Mouse (Mus musculus) MEL (cell line): ENCODE measurements around the gene Gstm2. TPM values are rescaled to one million over a fixed set of nuclear protein-coding genes. Genes with fewer than 3 reads are reported as not detected.

Experiments used
- DNase-seq: peaks from one replicate; pipeline ENCODE4 v3.0.0; 2011; ENCODE audit warnings: low read depth, low spot score
- H3K27ac ChIP-seq: 2 replicates; pipeline ENCODE4 v1.5.1; 2012; ENCODE audit warnings: low read depth, mild to moderate bottlenecking, control low read depth, low read length, moderate library complexity; ENCODE audit not compliant: control insufficient read depth
- H3K27me3 ChIP-seq, 2 experiments: fragments of 150-350 bp in 1 of 2; sonication (generic) in 1 of 2; 2 replicates each; pipeline ENCODE4 v1.6.1; 2012; ENCODE audit warnings: low read length in 2 of 2, mild to moderate bottlenecking in 2 of 2, improper control_type of control experiment in 1 of 2, moderate library complexity in 1 of 2; ENCODE audit not compliant: insufficient read depth in 2 of 2, control insufficient read depth in 1 of 2
- H3K36me3 ChIP-seq, 2 experiments: 2 replicates each; pipeline ENCODE4 v1.6.1; 2012 to 2014; ENCODE audit warnings: low read length in 2 of 2, improper control_type of control experiment in 1 of 2, inconsistent platforms in 1 of 2, mild to moderate bottlenecking in 1 of 2; ENCODE audit not compliant: insufficient read depth in 2 of 2, control insufficient read depth in 1 of 2
- H3K4me1 ChIP-seq, 2 experiments: fragments of 150-350 bp in 1 of 2; sonication (generic) in 1 of 2; 2 replicates each; pipeline ENCODE4 v1.6.1; 2012; ENCODE audit warnings: low read length in 2 of 2, improper control_type of control experiment in 1 of 2, mild to moderate bottlenecking in 1 of 2; ENCODE audit not compliant: insufficient read depth in 2 of 2, control insufficient read depth in 1 of 2
- H3K4me3 ChIP-seq, 2 experiments: fragments of 150-350 bp in 1 of 2; sonication (generic) in 1 of 2; 2 replicates each; pipeline ENCODE4 v1.5.1; 2012; ENCODE audit warnings: low read depth in 2 of 2, low read length in 2 of 2, mild to moderate bottlenecking in 2 of 2, moderate library complexity in 2 of 2, control low read depth in 1 of 2, improper control_type of control experiment in 1 of 2; ENCODE audit not compliant: control insufficient read depth in 1 of 2, insufficient read depth in 1 of 2
- H3K79me2 ChIP-seq: 2 replicates; pipeline ENCODE4 v1.6.1; 2012; ENCODE audit warnings: mild to moderate bottlenecking, low read length, moderate library complexity; ENCODE audit not compliant: control insufficient read depth, poor library complexity, insufficient read depth
- H3K9ac ChIP-seq: 2 replicates; pipeline ENCODE4 v1.6.1; 2012; ENCODE audit warnings: low read depth, mild to moderate bottlenecking, control low read depth, low read length, moderate library complexity; ENCODE audit not compliant: control insufficient read depth, poor library complexity, severe bottlenecking
- H3K9me3 ChIP-seq: fragments of 150-350 bp; sonication (generic); replicated peaks from 2 replicates; pipeline ENCODE4 v1.6.1; 2012; ENCODE audit warnings: mild to moderate bottlenecking, low read length, improper control_type of control experiment, moderate library complexity; ENCODE audit not compliant: insufficient read depth
- BHLHE40 ChIP-seq: IDR thresholded peaks from 2 replicates; pipeline ENCODE4 v1.6.1; 2012; ENCODE audit warnings: low read depth, mild to moderate bottlenecking, inconsistent platforms, low read length, improper control_type of control experiment, borderline replicate concordance
- CTCF ChIP-seq, 3 experiments: IDR thresholded peaks in 2 of 3; conservative IDR thresholded peaks in 1 of 3; 2 replicates each; pipeline ENCODE4 v1.5.1; 2011 to 2012; ENCODE audit warnings: low read length in 3 of 3, low read depth in 2 of 3, mild to moderate bottlenecking in 2 of 3, improper control_type of control experiment in 1 of 3, inconsistent platforms in 1 of 3, mixed read lengths in 1 of 3, moderate library complexity in 1 of 3; ENCODE audit not compliant: control insufficient read depth in 1 of 3, insufficient read depth in 1 of 3, poor library complexity in 1 of 3, severe bottlenecking in 1 of 3
- ELF1 ChIP-seq: IDR thresholded peaks from 2 replicates; pipeline ENCODE4 v1.6.1; 2014; ENCODE audit warnings: low read depth, mild to moderate bottlenecking, inconsistent platforms, low read length, improper control_type of control experiment, moderate library complexity
- EP300 ChIP-seq, 2 experiments: IDR thresholded peaks; 2 replicates each; pipeline ENCODE4 v1.6.1; 2011; ENCODE audit warnings: improper control_type of control experiment in 2 of 2, low read length in 2 of 2, low read depth in 1 of 2, mild to moderate bottlenecking in 1 of 2
- ETS1 ChIP-seq: IDR thresholded peaks from 2 replicates; pipeline ENCODE4 v1.6.1; 2012; ENCODE audit warnings: low read depth, mild to moderate bottlenecking, inconsistent platforms, low read length, improper control_type of control experiment, moderate library complexity
- HCFC1 ChIP-seq: IDR thresholded peaks from 2 replicates; pipeline ENCODE4 v1.6.1; 2012; ENCODE audit warnings: low read depth, mild to moderate bottlenecking, inconsistent platforms, low read length, improper control_type of control experiment, moderate library complexity
- MAFK ChIP-seq: IDR thresholded peaks from 2 replicates; pipeline ENCODE4 v1.6.1; 2011; ENCODE audit warnings: low read depth, mild to moderate bottlenecking, low read length, improper control_type of control experiment, borderline replicate concordance
- MAZ ChIP-seq: IDR thresholded peaks from 2 replicates; pipeline ENCODE4 v1.6.1; 2012; ENCODE audit warnings: low read depth, mild to moderate bottlenecking, inconsistent platforms, low read length, improper control_type of control experiment
- MEF2A ChIP-seq: IDR thresholded peaks from 2 replicates; pipeline ENCODE4 v1.6.1; 2014; ENCODE audit warnings: low read depth, mild to moderate bottlenecking, inconsistent platforms, low read length, improper control_type of control experiment; ENCODE audit not compliant: poor library complexity, insufficient replicate concordance, severe bottlenecking; ENCODE audit errors: extremely low read depth
- MYC ChIP-seq: IDR thresholded peaks from 2 replicates; pipeline ENCODE4 v1.6.1; 2011; ENCODE audit warnings: low read depth, mild to moderate bottlenecking, low read length, improper control_type of control experiment, moderate library complexity
- NELFE ChIP-seq: IDR thresholded peaks from 2 replicates; pipeline ENCODE4 v1.6.1; 2011; ENCODE audit warnings: low read depth, low read length, improper control_type of control experiment
- NRF1 ChIP-seq: IDR thresholded peaks from 2 replicates; pipeline ENCODE4 v1.6.1; 2014; ENCODE audit warnings: low read depth, mild to moderate bottlenecking, inconsistent platforms, low read length, improper control_type of control experiment, moderate library complexity; ENCODE audit not compliant: poor library complexity, insufficient read depth, severe bottlenecking
- POLR2A ChIP-seq, 2 experiments: IDR thresholded peaks; 2 replicates each; pipeline ENCODE4 v1.6.1; 2011 to 2012; ENCODE audit warnings: low read length in 2 of 2, mild to moderate bottlenecking in 2 of 2, control low read depth in 1 of 2, improper control_type of control experiment in 1 of 2, low read depth in 1 of 2, moderate library complexity in 1 of 2; ENCODE audit not compliant: control insufficient read depth in 1 of 2, insufficient read depth in 1 of 2, poor library complexity in 1 of 2
- POLR2AphosphoS2 ChIP-seq: IDR thresholded peaks from 2 replicates; pipeline ENCODE4 v1.6.1; 2011; ENCODE audit warnings: low read length, improper control_type of control experiment
- RAD21 ChIP-seq: IDR thresholded peaks from 2 replicates; pipeline ENCODE4 v1.6.1; 2011; ENCODE audit warnings: mild to moderate bottlenecking, low read depth, low read length, improper control_type of control experiment
- RCOR1 ChIP-seq: IDR thresholded peaks from 2 replicates; pipeline ENCODE4 v1.6.1; 2012; ENCODE audit warnings: low read depth, mild to moderate bottlenecking, inconsistent platforms, low read length, improper control_type of control experiment
- SIN3A ChIP-seq: IDR thresholded peaks from 2 replicates; pipeline ENCODE4 v1.6.1; 2012; ENCODE audit warnings: low read length, improper control_type of control experiment, inconsistent platforms
- SMC3 ChIP-seq: IDR thresholded peaks from 2 replicates; pipeline ENCODE4 v1.6.1; 2011; ENCODE audit warnings: low read depth, low read length, improper control_type of control experiment
- UBTF ChIP-seq: IDR thresholded peaks from 2 replicates; pipeline ENCODE4 v1.6.1; 2012; ENCODE audit warnings: low read depth, mild to moderate bottlenecking, inconsistent platforms, low read length, improper control_type of control experiment, moderate library complexity, borderline replicate concordance; ENCODE audit not compliant: insufficient read depth
- USF2 ChIP-seq, 2 experiments: IDR thresholded peaks; 2 replicates each; pipeline ENCODE4 v1.6.1; 2011 to 2012; ENCODE audit warnings: improper control_type of control experiment in 2 of 2, low read length in 2 of 2, borderline replicate concordance in 1 of 2, inconsistent platforms in 1 of 2, low read depth in 1 of 2, mild to moderate bottlenecking in 1 of 2; ENCODE audit not compliant: insufficient read depth in 1 of 2
- ZC3H11A ChIP-seq: IDR thresholded peaks from 2 replicates; pipeline ENCODE4 v1.6.1; 2012; ENCODE audit warnings: low read depth, mild to moderate bottlenecking, inconsistent platforms, low read length, improper control_type of control experiment
- ZKSCAN1 ChIP-seq: IDR thresholded peaks from 2 replicates; pipeline ENCODE4 v1.6.1; 2012; ENCODE audit warnings: low read depth, mild to moderate bottlenecking, inconsistent platforms, low read length, improper control_type of control experiment, moderate library complexity
- ZMIZ1 ChIP-seq: IDR thresholded peaks from 2 replicates; pipeline ENCODE4 v1.6.1; 2012; ENCODE audit warnings: low read depth, mild to moderate bottlenecking, inconsistent platforms, low read length, improper control_type of control experiment, moderate library complexity
- ZNF384 ChIP-seq: IDR thresholded peaks from 2 replicates; pipeline ENCODE4 v1.6.1; 2012; ENCODE audit warnings: low read depth, mild to moderate bottlenecking, inconsistent platforms, low read length, improper control_type of control experiment
- polyA plus RNA-seq, 2 experiments: library from polyadenylated mRNA; stranded (reverse) in 1 of 2; unstranded in 1 of 2; fragments of >175 nt in 1 of 2; fragments of >200 nt in 1 of 2; gene quantifications; 2 replicates each; pipeline versions ENCODE4 v1.2.1 to v1.2.4; 2012; ENCODE audit warnings: low replicate concordance in 2 of 2, low read depth in 1 of 2; ENCODE audit not compliant: insufficient read length in 2 of 2, insufficient read depth in 1 of 2, missing spikeins in 1 of 2
- total RNA-seq: library from RNA; depleted of rRNA; stranded (reverse); fragments of 300-350 nt; gene quantifications from 2 replicates; pipeline ENCODE4 v1.2.3, GENCODE M21; 2012

Gene Gstm2
- total and polyA plus RNA-seq, 3 experiments: not detected

GRCm38 (mm10) chr3:107953906-107954305 lies 32.3 kb downstream of the Gstm2 start:
- Histone ChIP-seq H3K79me2 (no peaks in the 10 kb centered on the region), H3K9ac (no peak overlapping the region), H3K27me3 (peaks cover 3 to 4% of the 10 kb centered on the region in 2 experiments; a peak in 3 of 4 replicates), H3K4me3 (no peak overlapping the region), H3K27ac (no peak overlapping the region), H3K9me3 (no peaks in the 10 kb centered on the region), H3K4me1 (no peaks in the 10 kb centered on the region), H3K36me3 (no peaks in the 10 kb centered on the region)
- TF ChIP-seq HCFC1: no peak
- no peak for TF ChIP-seq NRF1
- TF ChIP-seq POLR2A (IDR thresholded peaks at IDR 0.05; ENCODE audit: control insufficient read depth in 1 of 2, insufficient read depth in 1 of 2, low read depth in 1 of 2, low read length in 2 of 2, poor library complexity in 1 of 2): no peak
- TF ChIP-seq SIN3A: no peak
- TF ChIP-seq EP300 (IDR thresholded peaks at IDR 0.05; ENCODE audit: low read depth in 1 of 2, low read length in 2 of 2): no peak
- TF ChIP-seq ETS1: no peak
- no peak for TF ChIP-seq ZMIZ1
- TF ChIP-seq ZNF384: no peak
- no peak for TF ChIP-seq MAFK
- no peak for TF ChIP-seq CTCF (IDR thresholded peaks at IDR 0.05 in 2 of 3, conservative IDR thresholded peaks at IDR 0.05 in 1 of 3; ENCODE audit: control insufficient read depth in 1 of 3, insufficient read depth in 1 of 3, low read depth in 2 of 3, low read length in 3 of 3, poor library complexity in 1 of 3, severe bottlenecking in 1 of 3)
- no peak for TF ChIP-seq ZC3H11A
- no peak for TF ChIP-seq BHLHE40
- TF ChIP-seq RCOR1: no peak
- TF ChIP-seq POLR2AphosphoS2: no peak
- no peak for TF ChIP-seq NELFE
- no peak for TF ChIP-seq USF2 (IDR thresholded peaks at IDR 0.05; ENCODE audit: borderline replicate concordance in 1 of 2, insufficient read depth in 1 of 2, low read depth in 1 of 2, low read length in 2 of 2)
- TF ChIP-seq MYC: no peak
- no peak for DNase-seq

- no peak overlapping the region for H3K9ac ChIP-seq
- H3K27me3 ChIP-seq: peaks cover 2 to 6% of the 10 kb centered on the region in 2 experiments
- TF ChIP-seq NELFE (no peak), ELF1 (no peak), MYC (no peak), SMC3 (peak; percentile 52), ZNF384 (no peak), MAFK (no peak), ZC3H11A (peak; percentile 45), MAZ (no peak), RAD21 (peak; percentile 59), MEF2A (no peak), ZKSCAN1 (no peak), UBTF (no peak), HCFC1 (no peak), CTCF (IDR thresholded peaks at IDR 0.05 in 2 of 3, conservative IDR thresholded peaks at IDR 0.05 in 1 of 3; ENCODE audit: control insufficient read depth in 1 of 3, insufficient read depth in 1 of 3, low read depth in 2 of 3, low read length in 3 of 3, poor library complexity in 1 of 3, severe bottlenecking in 1 of 3) (peak; percentile 75 to 93 (median 79))
- TF ChIP-seq, all 39 proteins: peak for 4
- Histone ChIP-seq H3K4me3 (no peak overlapping the region), H3K9me3 (no peaks in the 10 kb centered on the region), H3K27ac (no peak overlapping the region), H3K79me2 (no peaks in the 10 kb centered on the region), H3K36me3 (no peaks in the 10 kb centered on the region), H3K4me1 (no peaks in the 10 kb centered on the region)
- DNase-seq: peak; percentile 66
These were observed 32.9 kb downstream of the Gstm2 start for GRCm38 (mm10) chr3:107953328-107953755.
